Mouse (Mus musculus) CH12.LX (cell line): ENCODE data around the gene Ttc17. TPM values are rescaled to one million over a fixed set of nuclear protein-coding genes. Genes with fewer than 3 reads are reported as not detected.

Source experiments
- DNase-seq: peaks from one replicate; pipeline ENCODE4 v3.0.0-alpha.2; 2013; ENCODE audit errors: extremely low read depth
- H3K27ac ChIP-seq: 2 replicates; pipeline ENCODE4 v1.5.1; 2012; ENCODE audit warnings: low read depth, mild to moderate bottlenecking, control low read depth, moderate library complexity; ENCODE audit not compliant: insufficient read depth
- H3K27me3 ChIP-seq: replicated peaks from 2 replicates; pipeline ENCODE3; 2012; ENCODE audit warnings: inconsistent platforms
- H3K36me3 ChIP-seq, 2 experiments: replicated peaks in 1 of 2; 2 replicates each; pipeline versions ENCODE3 to v1.6.1; 2012; ENCODE audit warnings: inconsistent platforms in 1 of 2, low read length in 1 of 2, mild to moderate bottlenecking in 1 of 2, mixed read lengths in 1 of 2, moderate library complexity in 1 of 2; ENCODE audit not compliant: control insufficient read depth in 1 of 2, insufficient read depth in 1 of 2
- H3K4me1 ChIP-seq, 2 experiments: 2 replicates each; pipeline ENCODE4 v1.6.1; 2012; ENCODE audit warnings: inconsistent platforms in 1 of 2, moderate library complexity in 1 of 2; ENCODE audit not compliant: insufficient read depth in 2 of 2, control insufficient read depth in 1 of 2
- H3K4me2 ChIP-seq: 2 replicates; pipeline ENCODE4 v1.6.1; 2012; ENCODE audit warnings: low read depth, mild to moderate bottlenecking, control low read depth; ENCODE audit not compliant: poor library complexity, insufficient read depth, severe bottlenecking
- H3K4me3 ChIP-seq, 3 experiments: fragments of 150-350 bp in 1 of 3; sonication (generic) in 1 of 3; replicated peaks in 1 of 3; 2 replicates each; pipeline versions ENCODE3 to v1.5.1; 2011 to 2012; ENCODE audit warnings: low read depth in 2 of 3, low read length in 2 of 3, mild to moderate bottlenecking in 2 of 3, moderate library complexity in 2 of 3, control low read depth in 1 of 3, improper control_type of control experiment in 1 of 3, inconsistent platforms in 1 of 3, mixed read lengths in 1 of 3; ENCODE audit not compliant: poor library complexity in 1 of 3
- H3K79me2 ChIP-seq: replicated peaks from 2 replicates; pipeline ENCODE4 v1.6.1; 2012; ENCODE audit warnings: mild to moderate bottlenecking, moderate library complexity; ENCODE audit not compliant: control insufficient read depth, poor library complexity, insufficient read depth, severe bottlenecking; ENCODE audit errors: extremely low read depth
- H3K9ac ChIP-seq: 2 replicates; pipeline ENCODE4 v1.6.1; 2012; ENCODE audit warnings: low read depth, mild to moderate bottlenecking, control low read depth, moderate library complexity; ENCODE audit not compliant: insufficient read depth
- H3K9me3 ChIP-seq: replicated peaks from 2 replicates; pipeline ENCODE3; 2012; ENCODE audit warnings: low read length, inconsistent platforms, mixed read lengths
- BHLHE40 ChIP-seq: IDR thresholded peaks from 2 replicates; pipeline ENCODE4 v1.6.1; 2011; ENCODE audit warnings: mild to moderate bottlenecking, low read depth, low read length, improper control_type of control experiment
- CHD1 ChIP-seq: IDR thresholded peaks from 2 replicates; pipeline ENCODE4 v1.6.1; 2012; ENCODE audit warnings: low read depth, low read length, improper control_type of control experiment, inconsistent platforms
- CHD2 ChIP-seq: IDR thresholded peaks from 2 replicates; pipeline ENCODE4 v1.6.1; 2011; ENCODE audit warnings: low read length, improper control_type of control experiment
- CTCF ChIP-seq, 2 experiments: IDR thresholded peaks in 1 of 2; conservative IDR thresholded peaks in 1 of 2; 2 replicates each; pipeline ENCODE4 v1.5.1; 2011 to 2012; ENCODE audit warnings: low read depth in 2 of 2, low read length in 2 of 2, improper control_type of control experiment in 1 of 2, inconsistent platforms in 1 of 2, mild to moderate bottlenecking in 1 of 2, moderate library complexity in 1 of 2
- E2F4 ChIP-seq: IDR thresholded peaks from 2 replicates; pipeline ENCODE4 v1.6.1; 2011; ENCODE audit warnings: low read depth, low read length, improper control_type of control experiment; ENCODE audit not compliant: insufficient replicate concordance
- ELF1 ChIP-seq: IDR thresholded peaks from 2 replicates; pipeline ENCODE4 v1.6.1; 2014; ENCODE audit warnings: low read depth, mild to moderate bottlenecking, inconsistent platforms, low read length, improper control_type of control experiment
- EP300 ChIP-seq: IDR thresholded peaks from 2 replicates; pipeline ENCODE4 v1.6.1; 2011; ENCODE audit warnings: low read length, improper control_type of control experiment
- ETS1 ChIP-seq: conservative IDR thresholded peaks from 2 replicates; pipeline ENCODE4 v1.6.1; 2012; ENCODE audit warnings: low read depth, mild to moderate bottlenecking, inconsistent platforms, low read length, improper control_type of control experiment, moderate library complexity
- GABPA ChIP-seq: IDR thresholded peaks from 2 replicates; pipeline ENCODE4 v1.6.1; 2012; ENCODE audit warnings: low read depth, low read length, improper control_type of control experiment, inconsistent platforms; ENCODE audit not compliant: insufficient replicate concordance
- HCFC1 ChIP-seq: IDR thresholded peaks from 2 replicates; pipeline ENCODE4 v1.6.1; 2012; ENCODE audit warnings: low read depth, mild to moderate bottlenecking, inconsistent platforms, low read length, improper control_type of control experiment
- IRF4 ChIP-seq: IDR thresholded peaks from 2 replicates; pipeline ENCODE4 v1.6.1; 2014; ENCODE audit warnings: low read depth, mild to moderate bottlenecking, inconsistent platforms, low read length, improper control_type of control experiment
- JUN ChIP-seq: IDR thresholded peaks from 2 replicates; pipeline ENCODE4 v1.6.1; 2011; ENCODE audit warnings: low read depth, mild to moderate bottlenecking, low read length, improper control_type of control experiment, moderate library complexity; ENCODE audit not compliant: insufficient read depth
- JUND ChIP-seq: conservative IDR thresholded peaks from 2 replicates; pipeline ENCODE4 v1.6.1; 2011; ENCODE audit warnings: low read depth, low read length, improper control_type of control experiment
- KAT2A ChIP-seq: IDR thresholded peaks from 2 replicates; pipeline ENCODE4 v1.6.1; 2012; ENCODE audit warnings: low read length, improper control_type of control experiment, inconsistent platforms; ENCODE audit not compliant: insufficient replicate concordance
- MAFK ChIP-seq: IDR thresholded peaks from 2 replicates; pipeline ENCODE4 v1.6.1; 2011; ENCODE audit warnings: low read length, improper control_type of control experiment; ENCODE audit not compliant: insufficient replicate concordance
- MAX ChIP-seq: IDR thresholded peaks from 2 replicates; pipeline ENCODE4 v1.6.1; 2011; ENCODE audit warnings: low read length, improper control_type of control experiment
- MAZ ChIP-seq: IDR thresholded peaks from 2 replicates; pipeline ENCODE4 v1.6.1; 2012; ENCODE audit warnings: low read depth, mild to moderate bottlenecking, inconsistent platforms, low read length, improper control_type of control experiment, moderate library complexity
- MEF2A ChIP-seq: IDR thresholded peaks from 2 replicates; pipeline ENCODE4 v1.6.1; 2014; ENCODE audit warnings: low read depth, mild to moderate bottlenecking, inconsistent platforms, low read length, improper control_type of control experiment, borderline replicate concordance
- MXI1 ChIP-seq: IDR thresholded peaks from 2 replicates; pipeline ENCODE4 v1.6.1; 2011; ENCODE audit warnings: mild to moderate bottlenecking, low read depth, low read length, improper control_type of control experiment
- MYC ChIP-seq: IDR thresholded peaks from 2 replicates; pipeline ENCODE4 v1.6.1; 2011; ENCODE audit warnings: low read depth, mild to moderate bottlenecking, improper control_type of control experiment, low read length
- NELFE ChIP-seq: IDR thresholded peaks from 2 replicates; pipeline ENCODE4 v1.6.1; 2011; ENCODE audit warnings: low read depth, low read length, improper control_type of control experiment
- NRF1 ChIP-seq: IDR thresholded peaks from 2 replicates; pipeline ENCODE4 v1.6.1; 2014; ENCODE audit warnings: low read depth, mild to moderate bottlenecking, inconsistent platforms, low read length, improper control_type of control experiment, moderate library complexity
- PAX5 ChIP-seq: IDR thresholded peaks from 2 replicates; pipeline ENCODE4 v1.6.1; 2012; ENCODE audit warnings: low read length, inconsistent platforms, mixed read lengths
- POLR2A ChIP-seq: IDR thresholded peaks from 2 replicates; pipeline ENCODE4 v1.6.1; 2011; ENCODE audit warnings: low read depth, mild to moderate bottlenecking, improper control_type of control experiment, low read length
- POLR2AphosphoS2 ChIP-seq: IDR thresholded peaks from 2 replicates; pipeline ENCODE4 v1.6.1; 2011; ENCODE audit warnings: low read depth, low read length, improper control_type of control experiment
- RAD21 ChIP-seq: IDR thresholded peaks from 2 replicates; pipeline ENCODE4 v1.6.1; 2011; ENCODE audit warnings: low read depth, mild to moderate bottlenecking, low read length, improper control_type of control experiment, moderate library complexity
- RCOR1 ChIP-seq: conservative IDR thresholded peaks from 2 replicates; pipeline ENCODE4 v1.6.1; 2012; ENCODE audit warnings: low read depth, mild to moderate bottlenecking, inconsistent platforms, low read length, improper control_type of control experiment
- SIN3A ChIP-seq: IDR thresholded peaks from 2 replicates; pipeline ENCODE4 v1.6.1; 2012; ENCODE audit warnings: low read length, improper control_type of control experiment, inconsistent platforms
- SMC3 ChIP-seq: IDR thresholded peaks from 2 replicates; pipeline ENCODE4 v1.6.1; 2011; ENCODE audit warnings: low read depth, low read length, improper control_type of control experiment
- TBP ChIP-seq: conservative IDR thresholded peaks from 2 replicates; pipeline ENCODE4 v1.6.1; 2011; ENCODE audit warnings: low read depth, low read length, improper control_type of control experiment
- TCF12 ChIP-seq: IDR thresholded peaks from 2 replicates; pipeline ENCODE4 v1.6.1; 2014; ENCODE audit warnings: low read depth, mild to moderate bottlenecking, inconsistent platforms, low read length, improper control_type of control experiment
- UBTF ChIP-seq: IDR thresholded peaks from 2 replicates; pipeline ENCODE4 v1.6.1; 2012; ENCODE audit warnings: low read depth, mild to moderate bottlenecking, inconsistent platforms, low read length, improper control_type of control experiment, moderate library complexity
- USF1 ChIP-seq: IDR thresholded peaks from 2 replicates; pipeline ENCODE4 v1.6.1; 2014; ENCODE audit warnings: low read depth, mild to moderate bottlenecking, inconsistent platforms, low read length, improper control_type of control experiment
- USF2 ChIP-seq: conservative IDR thresholded peaks from 2 replicates; pipeline ENCODE4 v1.6.1; 2011; ENCODE audit warnings: low read depth, low read length, improper control_type of control experiment
- ZC3H11A ChIP-seq: IDR thresholded peaks from 2 replicates; pipeline ENCODE4 v1.6.1; 2012; ENCODE audit warnings: low read depth, mild to moderate bottlenecking, inconsistent platforms, low read length, improper control_type of control experiment
- ZKSCAN1 ChIP-seq: IDR thresholded peaks from 2 replicates; pipeline ENCODE4 v1.6.1; 2012; ENCODE audit warnings: low read depth, inconsistent platforms, low read length, improper control_type of control experiment, borderline replicate concordance
- ZMIZ1 ChIP-seq: IDR thresholded peaks from 2 replicates; pipeline ENCODE4 v1.6.1; 2012; ENCODE audit warnings: low read depth, mild to moderate bottlenecking, inconsistent platforms, low read length, improper control_type of control experiment
- ZNF384 ChIP-seq: IDR thresholded peaks from 2 replicates; pipeline ENCODE4 v1.6.1; 2012; ENCODE audit warnings: low read depth, low read length, improper control_type of control experiment, inconsistent platforms
- dilution Hi-C: fragments of 300-500 bp; cut with MboI; formaldehyde crosslinking; loops from 2 replicates; pipeline ENCODE4 v1.14.3; 2020; ENCODE audit warnings: low sequenced_read_pairs; ENCODE audit not compliant: extremely low pct_unique_long_range_greater_than_20kb, extremely low pct_ligation_motif_present
- in situ Hi-C: fragments of 300-500 bp; cut with MboI; formaldehyde crosslinking; loops from 3 replicates; pipeline ENCODE4 v1.14.3; 2019; ENCODE audit warnings: low sequenced_read_pairs, low pct_ligation_motif_present, low pct_unique_long_range_greater_than_20kb, mixed read lengths
- polyA plus RNA-seq: library from polyadenylated mRNA; unstranded; fragments of >175 nt; gene quantifications from 2 replicates; pipeline ENCODE4 v1.2.1, GENCODE M21; 2012; ENCODE audit warnings: low read depth; ENCODE audit not compliant: insufficient read length
- total RNA-seq, 2 experiments: library from RNA; depleted of rRNA; stranded (reverse); fragments of 300-350 nt in 1 of 2; fragments of >200 nt in 1 of 2; gene quantifications; 2 replicates each; pipeline ENCODE4 v1.2.3; 2012 to 2014

Gene Ttc17
- total and polyA plus RNA-seq, 3 experiments: 13.2 to 17.9 (median 13.8) TPM

DNA sequence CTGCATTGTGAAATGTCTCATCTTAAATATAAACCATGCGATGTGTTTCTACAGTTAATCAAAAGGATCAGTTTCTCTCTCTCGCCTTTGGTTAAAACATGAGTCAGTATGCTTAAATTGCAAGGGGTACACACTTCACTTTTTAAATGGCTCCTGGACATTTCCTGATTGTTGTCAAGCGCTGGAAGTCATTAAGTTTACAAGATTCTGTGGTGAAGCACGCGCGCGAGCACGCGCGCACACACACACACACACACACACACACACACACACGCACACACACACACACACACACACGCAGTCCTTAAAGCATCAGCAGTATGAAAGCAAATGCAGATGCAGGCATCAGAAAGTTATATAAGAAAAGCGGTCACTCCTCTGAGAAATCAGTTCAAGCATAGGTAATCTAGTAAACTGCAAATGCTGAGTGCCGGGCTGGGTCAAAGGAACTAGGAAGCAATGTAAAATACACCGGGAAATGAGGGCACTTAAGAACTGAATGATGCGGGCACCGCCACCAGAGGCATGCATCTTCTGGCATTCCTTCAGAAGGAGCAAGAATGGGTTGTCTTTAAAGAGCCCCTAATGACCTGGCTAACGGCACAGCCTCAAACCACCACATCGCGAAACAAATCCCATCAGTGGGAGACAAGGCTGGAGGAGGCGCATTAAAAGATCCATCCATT is 949 bp downstream of the Ttc17 start:
- peak overlapping the region; percentile 69 for H3K9ac ChIP-seq
- no peak for TF ChIP-seq JUN
- no peak for TF ChIP-seq ETS1
- TF ChIP-seq HCFC1: no peak
- TF ChIP-seq PAX5: no peak
- 0 out of 4 replicates have a peak, but pooled peaks of 1 of the 2 experiments have one; percentile 5 for TF ChIP-seq CTCF (conservative IDR thresholded peaks at IDR 0.05 in 1 of 2, IDR thresholded peaks at IDR 0.05 in 1 of 2; ENCODE audit: low read depth in 2 of 2, low read length in 2 of 2)
- TF ChIP-seq ZNF384: no peak
- TF ChIP-seq MAZ: no peak
- TF ChIP-seq RAD21: no peak
- no peak for TF ChIP-seq E2F4
- TF ChIP-seq NELFE: no peak
- no peak for TF ChIP-seq ZMIZ1
- no peak for TF ChIP-seq IRF4
- no peak for TF ChIP-seq USF1
- no peak for TF ChIP-seq POLR2AphosphoS2
- no peak for TF ChIP-seq USF2
- TF ChIP-seq JUND: no peak
- peak; percentile 79 for TF ChIP-seq SIN3A
- no peak for TF ChIP-seq MEF2A
- 0 out of 2 replicates have a peak, but pooled peaks have one; percentile 18 for TF ChIP-seq TCF12
- TF ChIP-seq MXI1: peak; percentile 76
- no peak for TF ChIP-seq SMC3
- TF ChIP-seq CHD2: no peak
- no peak for TF ChIP-seq TBP
- no peak for TF ChIP-seq GABPA
- no peak for TF ChIP-seq POLR2A
- TF ChIP-seq MAX: peak; percentile 58; the same call in 1 of the 2 replicates
- 0 out of 2 replicates have a peak, but pooled peaks have one; percentile 6 for TF ChIP-seq UBTF
- peak; percentile 87 for TF ChIP-seq BHLHE40
- TF ChIP-seq KAT2A: no peak
- no peak for TF ChIP-seq EP300
- TF ChIP-seq MYC: peak; percentile 51; the same call in 1 of the 2 replicates
- TF ChIP-seq MAFK: no peak
- TF ChIP-seq ZKSCAN1: no peak
- peak; percentile 58; the same call in 1 of the 2 replicates for TF ChIP-seq RCOR1
- TF ChIP-seq CHD1: peak; percentile 65; the same call in 1 of the 2 replicates
- peak; percentile 49 for TF ChIP-seq ELF1
- peak; percentile 35; the same call in 1 of the 2 replicates for TF ChIP-seq NRF1
- TF ChIP-seq ZC3H11A: no peak
- H3K27ac ChIP-seq: peak overlapping the region; percentile 42
- peaks cover 0 to 30% of the 10 kb centered on the region in 2 experiments; a peak in 2 of 4 replicates for H3K4me1 ChIP-seq
- peak overlapping the region; percentile 87 to 99 (median 96) for H3K4me3 ChIP-seq
- in situ Hi-C loops: no loop called here
- no peaks in the 10 kb centered on the region for H3K27me3 ChIP-seq
- dilution Hi-C loops: no loop called here
- H3K79me2 ChIP-seq: peaks cover 17% of the 10 kb centered on the region
- no peaks in the 10 kb centered on the region for H3K9me3 ChIP-seq
- peaks cover 3 to 24% of the 10 kb centered on the region in 2 experiments for H3K36me3 ChIP-seq
- DNase-seq: peak; percentile 47
- peak overlapping the region; percentile 90 for H3K4me2 ChIP-seq
